Mouse (Mus musculus): Measurements from ENCODE around the gene Golga3. TPM values are rescaled to one million over a fixed set of nuclear protein-coding genes. Genes with fewer than 3 reads are reported as not detected.

The Golga3 gene
- total RNA-seq, 4 experiments from 2014 or later, result 46.4 to 48.0 (median 46.5) TPM

- DNase-seq (ENCODE audit: low spot score in 2 of 2), result peak; percentile 83 to 87
These were observed 54.4 kb downstream of the Golga3 start, which contains the start of gene Ankle2 for GRCm38 (mm10) chr5:110230780-110231461. Gene Ankle2, plus strand, starts transcription at chr5:110231004.

DNA sequence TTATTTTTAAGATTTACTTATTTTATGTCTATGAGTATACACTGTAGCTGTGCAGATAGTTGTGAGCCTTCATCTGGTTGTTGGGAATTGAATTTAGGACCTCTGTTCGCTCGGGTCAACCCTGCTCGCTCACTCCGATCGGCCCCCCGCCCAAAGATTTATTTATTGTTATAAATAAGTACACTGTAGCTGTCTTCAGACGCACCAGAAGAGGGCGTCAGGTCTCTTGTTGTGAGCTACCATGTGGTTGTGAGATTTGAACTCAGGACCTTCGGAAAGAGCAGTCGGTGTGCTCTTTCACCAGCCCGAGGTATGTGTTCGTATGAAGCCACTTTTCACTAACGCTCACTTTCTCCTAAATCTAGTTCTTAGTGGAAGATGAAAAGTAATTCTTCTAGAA, 55.1 kb downstream of the Golga3 start:
- no peak for DNase-seq (ENCODE audit: low spot score in 2 of 2)

DNA sequence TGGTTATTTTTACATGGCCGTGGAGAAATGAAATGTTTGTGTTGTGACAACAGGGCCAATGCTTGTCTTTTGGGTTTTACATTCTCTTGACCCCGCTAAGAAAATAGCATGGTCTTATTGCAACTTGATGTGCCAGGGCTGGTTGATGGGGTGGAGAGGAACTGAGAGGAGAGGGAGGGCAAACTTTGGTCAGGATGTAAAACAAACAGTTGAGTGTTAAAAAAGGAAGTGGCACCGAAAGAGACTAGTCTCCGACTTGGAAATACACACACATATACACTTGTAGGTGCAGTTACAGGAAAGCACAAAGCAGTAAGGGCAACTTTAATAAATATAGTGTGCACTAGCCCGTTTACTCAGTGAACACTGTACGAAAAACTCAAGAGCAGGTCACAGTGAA, 55.8 kb downstream of the Golga3 start:
- DNase-seq (ENCODE audit: low spot score in 2 of 2), result no peak

- no peak for DNase-seq (ENCODE audit: low spot score in 2 of 2)
These were observed 67.6 kb downstream of the Golga3 start for GRCm38 (mm10) chr5:110244091-110244490.

- no peak for DNase-seq (ENCODE audit: low spot score in 2 of 2)
These were observed 90.4 kb downstream of the Golga3 start for GRCm38 (mm10) chr5:110266941-110267340.

DNA sequence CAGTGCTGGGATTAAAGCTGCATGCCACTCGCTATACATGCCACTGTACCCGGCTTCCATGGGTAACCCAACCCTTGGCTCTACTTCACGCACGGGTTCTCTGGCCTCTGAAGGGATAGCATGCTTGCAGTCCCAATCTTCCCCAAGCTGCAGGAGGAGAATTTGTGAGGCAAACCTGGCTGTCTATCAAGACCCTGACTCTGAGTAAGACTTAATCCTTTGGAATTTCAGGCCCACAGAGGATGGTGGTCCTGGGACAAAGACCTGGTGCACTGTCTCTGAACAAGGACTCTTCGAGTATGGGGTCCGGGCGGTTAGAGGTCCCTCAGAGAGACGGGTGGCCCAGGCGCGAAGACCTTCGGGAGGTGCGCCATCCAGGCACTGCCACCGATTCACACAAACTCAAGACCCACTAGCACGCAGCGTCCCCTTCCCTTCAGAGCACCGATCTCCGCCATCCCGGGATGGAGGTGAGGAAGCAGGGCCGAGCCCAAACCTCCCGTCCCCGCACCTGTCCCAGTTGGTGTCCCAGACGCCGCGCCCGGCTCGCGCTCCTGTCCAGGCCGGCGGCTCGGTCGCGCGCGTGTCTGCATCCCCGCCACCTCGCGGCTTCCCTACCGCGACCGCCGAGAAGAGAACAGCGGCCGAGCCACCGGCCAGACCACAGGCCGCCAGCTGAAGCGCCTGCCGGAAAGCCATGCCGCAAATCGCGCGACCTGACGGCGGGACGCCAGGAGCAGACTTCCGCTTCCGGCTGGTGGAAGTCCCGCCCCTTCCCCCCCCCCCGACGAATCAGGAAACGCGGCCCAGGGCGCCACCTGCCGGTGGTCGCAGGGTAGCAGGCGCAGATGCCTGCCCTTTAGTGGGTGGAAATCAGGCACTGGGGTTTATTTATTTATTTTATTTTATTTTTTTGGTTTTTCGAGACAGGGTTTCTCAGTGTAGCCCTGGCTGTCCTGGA, 92.9 kb downstream of the Golga3 start, which contains the start of gene Pgam5:
TSS of gene Pgam5 (minus strand) at position 773 of the 961 bp plus-strand sequence.
- DNase-seq (ENCODE audit: low spot score in 2 of 2), result peak; percentile 67 to 72

- no peak for DNase-seq (ENCODE audit: low spot score in 2 of 2)
These were observed 93.7 kb downstream of the Golga3 start for GRCm38 (mm10) chr5:110270242-110270641.

DNA sequence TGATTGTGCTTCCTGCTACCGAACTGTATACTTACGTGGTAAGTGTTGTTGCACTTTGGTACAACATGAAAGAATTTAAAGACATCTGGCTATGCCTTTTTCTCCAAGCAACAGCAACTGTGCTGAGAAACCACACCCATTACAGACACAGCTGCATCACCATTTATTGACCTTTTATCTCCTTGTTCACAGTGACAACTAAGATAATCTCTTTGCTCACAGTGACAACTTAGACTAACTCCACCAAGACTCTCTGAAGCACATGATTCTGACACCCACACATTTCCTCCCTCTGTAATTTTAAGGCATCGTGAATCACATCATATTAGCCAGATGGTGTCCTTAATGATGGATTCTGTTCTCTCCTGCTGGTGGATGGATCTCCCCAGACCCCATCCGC, 97.6 kb downstream of the Golga3 start:
- no peak for DNase-seq (ENCODE audit: low spot score in 2 of 2)

DNA sequence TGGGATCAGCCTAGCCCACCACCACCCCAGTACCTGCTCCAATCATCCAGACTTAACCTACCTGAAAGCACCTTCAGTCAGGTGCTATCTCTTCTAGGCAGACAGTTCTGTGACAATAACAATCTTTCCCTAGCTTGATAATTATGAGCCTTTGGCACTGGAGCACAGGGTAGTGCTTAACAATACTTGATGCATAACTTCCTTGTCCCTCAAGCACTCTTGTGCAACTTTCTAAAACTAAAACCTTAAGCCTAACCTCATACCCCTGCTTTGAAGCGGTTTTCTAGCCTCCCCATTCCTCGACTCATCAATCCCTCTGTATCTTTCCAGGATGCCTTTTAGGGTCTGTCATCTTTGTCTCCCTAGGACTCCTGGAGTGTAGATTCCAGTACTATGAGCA, 98.3 kb downstream of the Golga3 start:
- no peak for DNase-seq (ENCODE audit: low spot score in 2 of 2)

Other genes starting within 250 kb of the Golga3 start
- 10 to 100 TPM; 44.6 to 51.9 (median 47.2) TPM for gene Zfp932, start 180.2 kb upstream of the Golga3 start, total RNA-seq (2022)
- gene Gm17655, start 104.2 kb upstream of the Golga3 start, total RNA-seq (2022), result 10 to 100 TPM; 13.0 to 14.4 (median 13.9) TPM
- 1 to 10 TPM in 2 of 4 experiments, under 1 TPM in 2; 0.61 to 2.1 (median 1.2) TPM for gene Gm35315, start 82.3 kb upstream of the Golga3 start, total RNA-seq (2022)
- gene Plcxd1, start 76.7 kb upstream of the Golga3 start, total RNA-seq (2022), result 10 to 100 TPM; 10.2 to 15.1 (median 14.1) TPM
- gene Gtpbp6, start 68.5 kb upstream of the Golga3 start, total RNA-seq (2022), result 10 to 100 TPM; 67.3 to 88.7 (median 83.2) TPM
- gene Zfp605, start 66.6 kb upstream of the Golga3 start, total RNA-seq (2022), result 10 to 100 TPM; 15.0 to 19.2 (median 16.1) TPM
- gene Chfr, start 40.9 kb upstream of the Golga3 start, total RNA-seq (2022), result 10 to 100 TPM; 41.8 to 50.5 (median 45.1) TPM
- 10 to 100 TPM; 34.5 to 42.7 (median 37.8) TPM for gene Ankle2, start 54.3 kb downstream of the Golga3 start, total RNA-seq (2022)
- gene Pgam5, start 93.2 kb downstream of the Golga3 start, total RNA-seq (2022), result 10 to 100 TPM; 50.0 to 60.1 (median 52.8) TPM
- gene Pxmp2, start 109.5 kb downstream of the Golga3 start, total RNA-seq (2022), result 10 to 100 TPM in 1 of 4 experiments, 1 to 10 TPM in 3; 6.8 to 10.8 (median 8.8) TPM
- 1 to 10 TPM; 1.4 to 2.4 (median 1.9) TPM for gene Pole, start 109.6 kb downstream of the Golga3 start, total RNA-seq (2022)
- under 1 TPM in 1 of 4 experiments, not detected in 3; 0.32 TPM for gene P2rx2, start 166.5 kb downstream of the Golga3 start, total RNA-seq (2022)
- gene Lrcol1, start 168.0 kb downstream of the Golga3 start, total RNA-seq (2022), result not detected

Data from left cerebral cortex, adult 8-10 months (tissue).